Mouse (Mus musculus): ENCODE measurements at regions not wholly inside any gene's neighbourhood (a gene's known extent, or its start where the extent isn't known, plus 50 kb on each side); places are given as distances from the start of the nearest gene placed in this dataset.

GRCm38 (mm10) chr3:120865036-120865435 lies 306.5 kb downstream of the Rwdd3 start:
- TF ChIP-seq POLR2A (IDR thresholded peaks at IDR 0.05; ENCODE audit: borderline replicate concordance, control insufficient read depth, low read depth, low read length), result no peak
- TF ChIP-seq CTCF (IDR thresholded peaks at IDR 0.05; ENCODE audit: control insufficient read depth, insufficient read depth, low read length), result no peak
